Mouse (Mus musculus) thymus, postnatal 4 days (tissue): ENCODE data around the gene Olfr1537.

Experiments used
- DNase-seq: peaks from one replicate; pipeline ENCODE4 v3.0.0; 2021

Gene Olfr1537

DNA sequence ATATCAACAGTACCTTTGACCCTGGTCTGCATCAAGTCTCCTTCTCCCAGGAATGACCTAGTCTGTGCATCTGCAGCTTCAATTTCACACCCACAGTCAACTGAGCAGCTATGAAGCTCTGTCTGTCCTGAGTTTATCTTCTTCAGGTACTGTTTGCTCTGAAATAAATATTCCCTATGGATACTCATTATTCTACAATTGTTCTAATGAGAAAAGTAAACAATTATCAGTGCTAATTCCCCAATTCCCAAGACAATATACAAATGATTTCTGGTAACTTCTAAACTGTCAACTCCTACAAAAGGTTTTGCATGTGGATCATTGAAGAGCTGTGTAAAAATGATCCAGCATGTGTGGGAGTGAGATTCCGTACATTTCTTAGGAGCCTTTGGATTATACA lies at the start of gene Olfr1537:
Olfr1537 (minus strand) TSS at position 101 of the 400 bp plus-strand sequence.
- DNase-seq = no peak

DNA sequence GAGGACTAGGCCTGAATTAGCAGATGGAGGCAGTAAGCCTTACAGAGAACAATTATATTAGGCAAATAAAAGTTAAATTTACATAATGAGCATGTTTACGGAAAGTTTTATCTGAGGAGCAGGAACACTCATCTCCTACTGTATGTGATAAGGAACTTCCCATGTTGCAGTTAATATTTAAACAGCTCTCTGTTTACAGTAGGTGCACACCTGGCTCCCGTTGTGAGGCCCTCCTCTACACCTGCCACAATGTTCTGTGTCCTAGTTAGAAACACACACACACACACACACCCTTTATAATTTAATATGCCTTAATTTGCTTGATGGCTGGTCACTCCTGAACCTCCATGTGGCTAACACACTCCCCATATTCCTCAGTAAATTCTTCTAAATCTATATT lies 37.3 kb upstream of the Olfr1537 start:
- no peak for DNase-seq

DNA sequence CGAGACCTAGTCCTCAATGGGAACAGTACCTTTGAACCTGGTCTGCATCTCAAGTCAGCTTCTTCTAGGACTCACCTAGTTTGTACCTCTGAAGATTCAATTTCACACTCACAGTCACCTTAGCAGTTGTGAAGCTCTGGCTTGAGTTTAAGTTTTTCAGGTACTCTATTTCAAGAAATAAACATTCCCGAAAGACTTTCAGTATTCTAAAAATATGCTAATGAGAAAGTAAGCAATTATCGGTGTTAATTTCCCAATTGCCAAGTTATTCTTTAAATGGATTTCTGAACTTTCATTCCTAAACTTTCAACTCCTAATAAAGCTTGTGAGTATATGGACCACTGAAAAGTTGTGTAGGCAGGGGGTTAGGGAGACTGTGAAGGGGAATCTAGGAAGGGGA lies 26.9 kb upstream of the Olfr1537 start, which contains the start of gene Olfr945:
Olfr945 (minus strand) TSS at position 101 of the 400 bp plus-strand sequence.
- no peak for DNase-seq

DNA sequence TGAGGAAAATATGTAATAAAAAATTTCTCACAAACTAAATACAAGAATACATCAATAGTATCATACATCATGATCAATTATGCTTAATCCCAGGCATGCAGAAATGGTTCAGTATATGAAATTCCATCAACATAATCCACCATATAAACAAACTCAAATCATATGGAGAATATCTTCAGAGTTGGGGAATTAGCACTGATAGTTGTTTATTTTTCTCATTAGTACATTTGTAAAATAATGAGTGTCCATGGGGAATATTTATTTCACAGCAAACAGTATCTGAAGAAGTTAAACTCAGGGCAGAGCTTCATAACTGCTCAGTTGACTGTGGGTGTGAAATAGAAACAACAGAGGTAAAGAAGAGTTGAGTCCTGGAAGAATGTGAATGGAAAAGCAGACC lies 48.2 kb downstream of the Olfr1537 start, which contains the start of gene Olfr944:
Olfr944 (plus strand) TSS at position 301 of the 400 bp plus-strand sequence.
- DNase-seq = no peak
